Mouse (Mus musculus) erythroblast, embryonic 14.5 days (primary cell): ENCODE data around the gene Galnt12. TPM values are rescaled to one million over a fixed set of nuclear protein-coding genes. Genes with fewer than 3 reads are reported as not detected.

Experiments used
- H3K27me3 ChIP-seq: 2 replicates; pipeline ENCODE4 v1.6.1; 2012; ENCODE audit warnings: inconsistent platforms; ENCODE audit not compliant: control insufficient read depth
- H3K36me3 ChIP-seq: 2 replicates; pipeline ENCODE4 v1.6.1; 2012; ENCODE audit warnings: mild to moderate bottlenecking, inconsistent platforms; ENCODE audit not compliant: control insufficient read depth
- H3K4me1 ChIP-seq: 2 replicates; pipeline ENCODE4 v1.6.1; 2012; ENCODE audit warnings: inconsistent platforms; ENCODE audit not compliant: control insufficient read depth
- H3K4me3 ChIP-seq: replicated peaks from 2 replicates; pipeline ENCODE3; 2012; ENCODE audit warnings: moderate library complexity, mild to moderate bottlenecking, inconsistent platforms
- H3K9me3 ChIP-seq: 2 replicates; pipeline ENCODE4 v1.6.1; 2012; ENCODE audit warnings: low read length, inconsistent platforms, mixed read lengths; ENCODE audit not compliant: control insufficient read depth
- GATA1 ChIP-seq: IDR thresholded peaks from 2 replicates; pipeline ENCODE4 v1.6.1; 2012; ENCODE audit warnings: low read length, inconsistent platforms, mixed read lengths
- TAL1 ChIP-seq: IDR thresholded peaks from 3 replicates; pipeline ENCODE4 v1.6.1; 2012; ENCODE audit warnings: low read length, inconsistent platforms, mixed read lengths
- polyA plus RNA-seq: library from polyadenylated mRNA; stranded (reverse); fragments of >175 nt; gene quantifications from 2 replicates; pipeline ENCODE4 v1.2.3, GENCODE M21; 2012

Gene Galnt12
- polyA plus RNA-seq, 1 experiment, result not detected

DNA sequence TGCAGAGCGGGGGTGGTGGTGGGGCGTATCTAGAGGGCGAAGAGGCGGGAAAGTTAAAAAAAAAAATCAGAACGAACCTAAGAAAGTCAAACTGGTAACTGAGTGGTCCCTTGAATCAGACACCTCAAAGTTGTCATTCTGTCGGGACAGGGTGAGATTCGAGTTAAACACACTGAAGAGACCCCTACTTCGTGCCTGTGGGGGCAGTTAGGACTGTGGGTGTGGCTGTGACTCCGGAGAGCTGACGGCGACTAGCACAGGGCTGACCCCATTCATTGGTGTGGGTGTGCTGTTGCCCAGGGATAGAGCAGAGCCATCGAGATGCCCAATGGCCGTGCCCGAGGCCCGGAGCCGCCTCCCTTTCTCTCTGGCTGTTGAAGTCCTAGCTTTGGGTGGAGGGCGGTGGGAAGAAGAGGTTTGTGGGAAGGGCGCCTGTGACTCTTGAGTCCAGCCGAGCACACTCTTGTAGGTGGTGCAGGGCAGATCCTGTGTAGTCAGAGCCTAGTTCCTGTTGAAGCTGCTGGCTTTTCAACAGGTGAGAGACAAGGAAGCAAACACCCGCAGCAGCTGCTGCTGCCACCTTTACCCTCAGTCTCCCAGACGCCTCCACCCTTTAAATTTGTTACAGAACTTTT is 795 bp downstream of the Galnt12 start:
- Histone ChIP-seq H3K27me3 (peaks cover 34% of the 10 kb centered on the region), H3K4me3 (no peak overlapping the region), H3K9me3 (no peaks in the 10 kb centered on the region)

GRCm38 (mm10) chr4:47093161-47093560 is 1.5 kb downstream of the Galnt12 start:
- Histone ChIP-seq H3K36me3 (no peaks in the 10 kb centered on the region), H3K4me1 (no peaks in the 10 kb centered on the region), H3K27me3 (peaks cover 34% of the 10 kb centered on the region), H3K4me3 (no peak overlapping the region), H3K9me3 (no peaks in the 10 kb centered on the region)
- TF ChIP-seq GATA1, result no peak
- no peak for TF ChIP-seq TAL1

More for the DNA sequence above, 795 bp downstream of the Galnt12 start:
- no peaks in the 10 kb centered on the region for H3K36me3 ChIP-seq
- no peaks in the 10 kb centered on the region for H3K4me1 ChIP-seq
- TF ChIP-seq TAL1 (no peak), GATA1 (no peak)

GRCm38 (mm10) chr4:47093647-47094046 is 1.9 kb downstream of the Galnt12 start:
- no peak overlapping the region for H3K4me3 ChIP-seq
- H3K9me3 ChIP-seq, result no peaks in the 10 kb centered on the region
- no peaks in the 10 kb centered on the region for H3K4me1 ChIP-seq
- TF ChIP-seq TAL1 (no peak), GATA1 (no peak)
- H3K27me3 ChIP-seq, result peaks cover 34% of the 10 kb centered on the region
- H3K36me3 ChIP-seq, result no peaks in the 10 kb centered on the region

DNA sequence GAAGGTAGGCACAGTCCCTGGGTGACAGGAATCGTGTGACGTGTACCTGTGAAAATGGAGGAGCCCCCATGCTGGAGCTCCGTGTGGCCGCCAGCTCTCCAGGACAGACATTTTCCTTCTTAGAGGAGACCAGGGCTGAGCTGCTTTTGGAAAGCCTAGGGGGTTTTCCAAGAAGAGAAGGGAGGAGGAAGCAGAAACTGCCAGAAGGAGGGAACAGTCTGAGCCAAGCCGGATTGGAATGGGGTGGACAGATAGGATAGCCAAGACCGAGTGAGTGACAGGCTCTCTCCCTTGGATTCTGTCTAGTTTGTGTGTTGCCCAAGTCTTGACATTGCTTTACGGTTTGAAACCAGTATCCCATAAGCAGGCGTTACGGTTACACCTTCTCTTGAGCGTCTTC is 11.9 kb downstream of the Galnt12 start:
- no peaks in the 10 kb centered on the region for H3K36me3 ChIP-seq
- no peaks in the 10 kb centered on the region for H3K27me3 ChIP-seq
- TF ChIP-seq TAL1, result no peak
- no peak for TF ChIP-seq GATA1
- no peaks in the 10 kb centered on the region for H3K4me1 ChIP-seq
- 0 out of 2 replicates have a peak, but pooled peaks cover 5% of the 10 kb centered on the region for H3K9me3 ChIP-seq
- H3K4me3 ChIP-seq, result no peak overlapping the region

DNA sequence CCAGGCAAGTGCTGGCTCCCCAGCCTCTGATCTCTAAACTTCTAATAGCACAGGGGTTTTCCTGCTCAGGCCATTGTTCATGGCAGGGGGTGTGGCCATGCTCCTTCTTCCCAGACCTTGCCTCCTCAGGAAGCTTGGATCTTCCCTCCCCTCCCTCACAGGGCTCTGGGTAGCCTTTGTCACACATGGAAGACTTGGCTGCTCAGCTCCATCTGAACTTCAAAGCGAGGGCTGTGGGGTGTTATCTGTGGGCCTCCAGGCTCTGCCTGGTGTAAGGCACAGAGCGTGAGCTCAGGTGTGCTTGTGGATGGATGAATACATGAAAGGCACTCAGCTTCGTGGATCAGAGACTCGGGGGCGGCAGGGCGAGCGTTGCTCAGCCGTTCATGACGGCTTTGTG is 20.2 kb downstream of the Galnt12 start:
- TF ChIP-seq TAL1 (no peak), GATA1 (no peak)
- Histone ChIP-seq H3K27me3 (no peaks in the 10 kb centered on the region), H3K4me3 (no peak overlapping the region), H3K9me3 (peaks cover 7% of the 10 kb centered on the region), H3K36me3 (no peaks in the 10 kb centered on the region), H3K4me1 (no peaks in the 10 kb centered on the region)

DNA sequence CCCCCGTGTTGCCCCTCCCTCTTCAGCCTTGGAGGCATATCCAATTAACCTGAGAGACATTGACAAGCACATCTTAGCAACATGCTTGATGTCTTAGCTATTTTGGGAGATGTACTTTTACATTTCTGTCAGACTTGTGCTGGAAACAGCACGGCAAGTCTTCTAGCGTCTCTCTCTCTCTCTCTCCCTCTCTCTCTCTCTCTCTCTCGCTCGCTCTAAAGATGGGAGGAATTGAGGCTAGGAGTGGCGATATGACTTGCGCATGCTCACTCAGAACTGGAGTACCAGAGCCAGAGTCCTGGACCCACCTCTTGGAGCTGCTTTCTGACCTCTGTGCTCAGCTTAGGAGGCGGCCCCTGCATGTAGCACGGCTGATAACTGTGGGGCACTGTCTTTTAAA is 20.9 kb downstream of the Galnt12 start:
- H3K9me3 ChIP-seq, result peaks cover 7% of the 10 kb centered on the region
- no peaks in the 10 kb centered on the region for H3K27me3 ChIP-seq
- no peak overlapping the region for H3K4me3 ChIP-seq
- H3K4me1 ChIP-seq, result no peaks in the 10 kb centered on the region
- H3K36me3 ChIP-seq, result no peaks in the 10 kb centered on the region
- no peak for TF ChIP-seq GATA1

- no peak overlapping the region for H3K4me3 ChIP-seq
- H3K4me1 ChIP-seq, result no peaks in the 10 kb centered on the region
- no peak for TF ChIP-seq GATA1
- TF ChIP-seq TAL1, result no peak
- no peaks in the 10 kb centered on the region for H3K36me3 ChIP-seq
- H3K27me3 ChIP-seq, result no peaks in the 10 kb centered on the region
- peaks cover 3% of the 10 kb centered on the region for H3K9me3 ChIP-seq
Measured at GRCm38 (mm10) chr4:47122051-47122706, 30.5 kb downstream of the Galnt12 start.

DNA sequence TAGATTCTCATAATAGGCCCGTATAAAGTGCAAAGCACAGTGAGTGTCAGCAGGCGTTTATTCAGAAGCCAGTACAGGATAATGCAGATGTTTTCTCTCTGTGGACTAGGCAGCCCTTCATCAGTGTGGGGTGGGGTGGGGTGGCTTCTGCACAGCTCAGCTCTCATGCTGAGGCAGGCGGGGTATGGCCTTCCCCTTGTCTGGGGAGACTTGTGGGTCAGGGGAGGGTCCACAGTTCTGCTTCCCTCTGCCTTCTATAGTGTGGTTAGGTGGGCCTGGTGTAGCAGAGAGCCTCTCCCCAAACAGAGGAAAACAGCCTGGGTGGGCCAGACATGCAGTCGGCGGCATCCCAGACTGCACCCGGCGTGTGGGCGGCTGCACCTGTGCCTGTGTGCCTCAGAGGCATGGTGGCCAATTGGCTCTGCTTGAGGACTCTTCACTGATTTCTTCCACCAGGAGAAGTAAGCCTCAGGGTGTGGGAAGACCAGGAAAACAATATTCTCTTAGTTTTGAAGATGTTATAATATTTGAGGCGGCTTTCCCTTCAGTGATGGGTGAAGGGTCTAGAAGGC is 32.5 kb downstream of the Galnt12 start:
- TF ChIP-seq TAL1 (no peak), GATA1 (no peak)
- Histone ChIP-seq H3K36me3 (no peaks in the 10 kb centered on the region), H3K4me1 (no peaks in the 10 kb centered on the region), H3K9me3 (peaks cover 5% of the 10 kb centered on the region), H3K4me3 (no peak overlapping the region), H3K27me3 (no peaks in the 10 kb centered on the region)

DNA sequence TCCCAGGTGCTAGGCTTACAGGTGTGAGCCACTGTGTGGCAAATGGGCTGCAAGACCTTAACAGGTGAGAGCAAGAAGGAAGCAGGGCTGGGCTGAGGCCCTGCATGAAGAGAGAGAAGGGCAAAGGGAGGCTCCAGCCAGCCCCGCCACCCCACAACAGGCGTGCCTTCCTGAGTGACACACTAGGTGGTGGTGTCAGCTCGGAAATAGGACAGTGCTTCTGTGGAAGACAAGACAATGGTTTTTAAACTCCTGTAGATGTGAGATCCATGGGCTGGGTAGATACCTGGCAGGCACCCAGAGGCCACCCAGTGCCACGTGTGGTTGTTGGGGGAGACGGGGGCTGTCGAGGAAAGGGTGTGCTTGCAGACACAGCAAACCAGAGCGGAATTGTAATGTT is 36.8 kb downstream of the Galnt12 start:
- Histone ChIP-seq H3K27me3 (no peaks in the 10 kb centered on the region), H3K4me1 (no peaks in the 10 kb centered on the region), H3K9me3 (peaks cover 5% of the 10 kb centered on the region), H3K4me3 (no peak overlapping the region), H3K36me3 (no peaks in the 10 kb centered on the region)
- TF ChIP-seq GATA1 (no peak), TAL1 (no peak)

DNA sequence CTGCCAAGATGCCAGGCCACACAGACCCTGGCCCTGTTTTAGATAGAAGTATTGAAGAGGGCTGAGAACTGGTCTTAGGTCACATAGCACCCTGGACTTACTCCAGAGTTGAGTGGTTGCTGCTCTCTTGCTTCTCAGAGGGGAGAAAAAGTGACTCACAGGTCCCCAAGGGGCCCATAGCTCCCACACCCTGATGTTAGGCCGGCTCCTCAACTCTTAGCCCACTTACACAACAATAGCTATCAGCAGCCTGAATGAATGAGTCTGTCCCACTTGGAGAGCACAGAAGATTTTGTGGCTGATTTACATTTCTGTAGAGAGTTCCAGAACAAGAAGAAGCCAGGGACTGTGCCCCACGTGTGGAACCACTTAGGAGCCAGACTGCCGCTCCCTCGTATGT is 37.9 kb downstream of the Galnt12 start:
- H3K27me3 ChIP-seq, result no peaks in the 10 kb centered on the region
- H3K4me1 ChIP-seq, result no peaks in the 10 kb centered on the region
- H3K9me3 ChIP-seq, result peaks cover 5% of the 10 kb centered on the region
- TF ChIP-seq GATA1, result no peak
- TF ChIP-seq TAL1, result no peak
- no peaks in the 10 kb centered on the region for H3K36me3 ChIP-seq
- H3K4me3 ChIP-seq, result no peak overlapping the region
